Mouse (Mus musculus) midbrain, embryonic 13.5 days (tissue): ENCODE results near the gene Nmur1. TPM values are rescaled to one million over a fixed set of nuclear protein-coding genes. Genes with fewer than 3 reads are reported as not detected.
A peak's percentile ranks its signal among the peaks of the same experiment; 100 is the strongest.

ENCODE experiments used
- ATAC-seq: fragments of 200-750 bp; cut with Nextera tagmentation; 2 replicates; pipeline ENCODE4 v1.8.0; 2017; ENCODE audit warnings: mild to moderate bottlenecking, moderate TSS enrichment, moderate library complexity
- H3K27ac ChIP-seq: fragments of 300-500 bp; sonication (generic); 2 replicates; pipeline ENCODE4 v1.5.1; 2015; ENCODE audit warnings: inconsistent platforms, mild to moderate bottlenecking, moderate library complexity
- H3K27me3 ChIP-seq: fragments of 300-500 bp; sonication (generic); 2 replicates; pipeline ENCODE4 v1.6.1; 2015; ENCODE audit warnings: mild to moderate bottlenecking, inconsistent platforms
- H3K36me3 ChIP-seq: fragments of 300-500 bp; sonication (generic); 2 replicates; pipeline ENCODE4 v1.6.1; 2015; ENCODE audit warnings: mild to moderate bottlenecking, inconsistent platforms
- H3K4me1 ChIP-seq: fragments of 300-500 bp; sonication (generic); replicated peaks from 2 replicates; pipeline ENCODE4 v1.6.1; 2015; ENCODE audit warnings: inconsistent platforms
- H3K4me2 ChIP-seq: fragments of 300-500 bp; sonication (generic); replicated peaks from 2 replicates; pipeline ENCODE4 v1.6.1; 2015; ENCODE audit warnings: moderate library complexity, mild to moderate bottlenecking, inconsistent platforms
- H3K4me3 ChIP-seq: fragments of 300-500 bp; sonication (generic); replicated peaks from 2 replicates; pipeline ENCODE4 v1.5.1; 2015; ENCODE audit warnings: mild to moderate bottlenecking, inconsistent platforms
- H3K9ac ChIP-seq: fragments of 300-500 bp; sonication (generic); replicated peaks from 2 replicates; pipeline ENCODE4 v1.6.1; 2015; ENCODE audit warnings: mild to moderate bottlenecking, inconsistent platforms
- H3K9me3 ChIP-seq: fragments of 300-500 bp; sonication (generic); 2 replicates; pipeline ENCODE4 v1.6.1; 2016; ENCODE audit warnings: mild to moderate bottlenecking, inconsistent platforms
- WGBS: fragments of 180-500 bp; shearing (Covaris S2); methylation state at CpG from one replicate; pipeline ENCODE4 v1.1.7; 2015; 5-methylcytosine and 5-hydroxymethylcytosine counted together
- polyA plus RNA-seq: library from polyadenylated mRNA; unstranded; fragments of >200 nt; fragmentation: Nextera tagmentation; extraction: Ambion mirVana; gene quantifications from 2 replicates; pipeline ENCODE4 v1.2.1, GENCODE M21; 2015

Gene Nmur1
- polyA plus RNA-seq, 1 experiment from 2014 or later: not detected

GRCm38 (mm10) chr1:86371997-86372396 lies 54.0 kb downstream of the Nmur1 start:
- H3K27ac ChIP-seq: no peak overlapping the region
- peak; percentile 63; the same call in 1 of the 2 replicates for ATAC-seq
- no peaks in the 10 kb centered on the region for H3K27me3 ChIP-seq
- no peak overlapping the region for H3K4me2 ChIP-seq
- H3K36me3 ChIP-seq: no peaks in the 10 kb centered on the region
- H3K9me3 ChIP-seq: no peaks in the 10 kb centered on the region
- H3K4me3 ChIP-seq: no peak overlapping the region
- 57% methylated on average over 10 of the region's 10 CpGs for WGBS
- no peak overlapping the region for H3K9ac ChIP-seq
- no peaks in the 10 kb centered on the region for H3K4me1 ChIP-seq

- H3K36me3 ChIP-seq: no peaks in the 10 kb centered on the region
- H3K4me3 ChIP-seq: no peak overlapping the region
- ATAC-seq: no peak
- H3K9ac ChIP-seq: no peak overlapping the region
- no peak overlapping the region for H3K27ac ChIP-seq
- no peaks in the 10 kb centered on the region for H3K4me1 ChIP-seq
- WGBS: 73% methylated on average over 4 of the region's 4 CpGs
- H3K27me3 ChIP-seq: no peaks in the 10 kb centered on the region
- no peak overlapping the region for H3K4me2 ChIP-seq
- no peaks in the 10 kb centered on the region for H3K9me3 ChIP-seq
Measured at GRCm38 (mm10) chr1:86368086-86368485, 57.9 kb downstream of the Nmur1 start.

- no peak for ATAC-seq
- no peak overlapping the region for H3K4me3 ChIP-seq
- no peaks in the 10 kb centered on the region for H3K36me3 ChIP-seq
- H3K27ac ChIP-seq: no peak overlapping the region
- no peaks in the 10 kb centered on the region for H3K27me3 ChIP-seq
- peaks cover 13% of the 10 kb centered on the region for H3K4me1 ChIP-seq
- 15% methylated on average over 6 of the region's 6 CpGs for WGBS
- no peaks in the 10 kb centered on the region for H3K9me3 ChIP-seq
- no peak overlapping the region for H3K9ac ChIP-seq
- H3K4me2 ChIP-seq: no peak overlapping the region
Measured at GRCm38 (mm10) chr1:86363671-86364070, 62.4 kb downstream of the Nmur1 start.

GRCm38 (mm10) chr1:86361852-86362615 lies 64.0 kb downstream of the Nmur1 start:
- H3K4me1 ChIP-seq: peaks cover 27% of the 10 kb centered on the region
- no peak for ATAC-seq
- 88% methylated on average over 4 of the region's 4 CpGs for WGBS

GRCm38 (mm10) chr1:86360441-86360840 lies 65.6 kb downstream of the Nmur1 start:
- Histone ChIP-seq H3K4me2 (peak overlapping the region; percentile 75), H3K36me3 (peaks cover 19% of the 10 kb centered on the region), H3K27ac (no peak overlapping the region), H3K9ac (peak overlapping the region; percentile 88), H3K9me3 (no peaks in the 10 kb centered on the region), H3K4me1 (peaks cover 33% of the 10 kb centered on the region), H3K27me3 (no peaks in the 10 kb centered on the region), H3K4me3 (peak overlapping the region; percentile 92)
- 16% methylated on average over 12 of the region's 12 CpGs for WGBS
- no peak for ATAC-seq

More at GRCm38 (mm10) chr1:86361852-86362615, 64.0 kb downstream of the Nmur1 start:
- H3K27me3 ChIP-seq: no peaks in the 10 kb centered on the region
- H3K4me3 ChIP-seq: no peak overlapping the region
- no peak overlapping the region for H3K4me2 ChIP-seq
- H3K36me3 ChIP-seq: peaks cover 3% of the 10 kb centered on the region
- no peaks in the 10 kb centered on the region for H3K9me3 ChIP-seq
- H3K9ac ChIP-seq: no peak overlapping the region
- no peak overlapping the region for H3K27ac ChIP-seq

- no peaks in the 10 kb centered on the region for H3K27me3 ChIP-seq
- no peak for ATAC-seq
- peak overlapping the region; percentile 99 for H3K27ac ChIP-seq
- H3K4me1 ChIP-seq: peaks cover 33% of the 10 kb centered on the region
- peak overlapping the region; percentile 75 for H3K4me2 ChIP-seq
- no peaks in the 10 kb centered on the region for H3K9me3 ChIP-seq
- WGBS: 0% methylated on average over 26 of the region's 26 CpGs
- peak overlapping the region; percentile 92 for H3K4me3 ChIP-seq
- peaks cover 26% of the 10 kb centered on the region for H3K36me3 ChIP-seq
- H3K9ac ChIP-seq: peak overlapping the region; percentile 88
Measured at GRCm38 (mm10) chr1:86359798-86360179, 66.2 kb downstream of the Nmur1 start.

GRCm38 (mm10) chr1:86358906-86359797 lies 66.9 kb downstream of the Nmur1 start, which contains the start of gene Ncl:
Gene Ncl (minus strand): TSS chr1:86359400.
- Histone ChIP-seq H3K4me1 (peaks cover 33% of the 10 kb centered on the region), H3K36me3 (peaks cover 32% of the 10 kb centered on the region), H3K27ac (peak within 1 kb of the TSS; percentile 99), H3K4me2 (peak within 1 kb of the TSS; percentile 92), H3K9me3 (no peaks in the 10 kb centered on the region), H3K9ac (peak within 1 kb of the TSS; percentile 89), H3K4me3 (peak within 1 kb of the TSS; percentile 92), H3K27me3 (no peaks in the 10 kb centered on the region)
- WGBS: under 1% methylated on average over 102 of the region's 102 CpGs
- ATAC-seq: peak; percentile 99

- Histone ChIP-seq H3K4me2 (peak overlapping the region; percentile 92), H3K27me3 (no peaks in the 10 kb centered on the region), H3K4me1 (peaks cover 33% of the 10 kb centered on the region), H3K27ac (peak overlapping the region; percentile 99), H3K9me3 (no peaks in the 10 kb centered on the region), H3K9ac (peak overlapping the region; percentile 89), H3K36me3 (peaks cover 40% of the 10 kb centered on the region), H3K4me3 (peak overlapping the region; percentile 92)
- WGBS: under 1% methylated on average over 41 of the region's 41 CpGs
- no peak for ATAC-seq
Measured at GRCm38 (mm10) chr1:86358229-86358905, 67.7 kb downstream of the Nmur1 start.

GRCm38 (mm10) chr1:86354186-86354585 lies 71.8 kb downstream of the Nmur1 start:
- no peak overlapping the region for H3K9ac ChIP-seq
- H3K36me3 ChIP-seq: peaks cover 80% of the 10 kb centered on the region
- H3K27ac ChIP-seq: no peak overlapping the region
- H3K4me2 ChIP-seq: no peak overlapping the region
- peaks cover 20% of the 10 kb centered on the region for H3K4me1 ChIP-seq
- ATAC-seq: no peak
- no peaks in the 10 kb centered on the region for H3K27me3 ChIP-seq
- no peaks in the 10 kb centered on the region for H3K9me3 ChIP-seq
- 87% methylated on average over 2 of the region's 2 CpGs for WGBS
- no peak overlapping the region for H3K4me3 ChIP-seq

- no peaks in the 10 kb centered on the region for H3K9me3 ChIP-seq
- H3K4me1 ChIP-seq: no peaks in the 10 kb centered on the region
- no peak overlapping the region for H3K9ac ChIP-seq
- H3K4me2 ChIP-seq: no peak overlapping the region
- no peaks in the 10 kb centered on the region for H3K27me3 ChIP-seq
- 85% methylated on average over 8 of the region's 8 CpGs for WGBS
- peaks cover 90% of the 10 kb centered on the region for H3K36me3 ChIP-seq
- no peak for ATAC-seq
- no peak overlapping the region for H3K4me3 ChIP-seq
- H3K27ac ChIP-seq: no peak overlapping the region
Measured at GRCm38 (mm10) chr1:86350576-86350975, 75.5 kb downstream of the Nmur1 start.

- Histone ChIP-seq H3K9me3 (no peaks in the 10 kb centered on the region), H3K9ac (no peak overlapping the region), H3K27ac (no peak overlapping the region), H3K4me2 (no peak overlapping the region), H3K36me3 (peaks cover 87% of the 10 kb centered on the region), H3K4me1 (no peaks in the 10 kb centered on the region), H3K27me3 (no peaks in the 10 kb centered on the region), H3K4me3 (no peak overlapping the region)
- 91% methylated on average over 1 of the region's 1 CpGs for WGBS
- no peak for ATAC-seq
Measured at GRCm38 (mm10) chr1:86349696-86350095, 76.3 kb downstream of the Nmur1 start.
